Mouse (Mus musculus): ENCODE data around the gene Srsf1. TPM values are rescaled to one million over a fixed set of nuclear protein-coding genes. Genes with fewer than 3 reads are reported as not detected.

Gene Srsf1
- total and polyA plus RNA-seq, 3 experiments = 416 to 812 (median 730) TPM

GRCm38 (mm10) chr11:88067586-88068410, 20.6 kb downstream of the Srsf1 start, which contains the start of gene Vezf1 (continued):
- TF ChIP-seq ZNF384 (IDR thresholded peaks at IDR 0.05; ENCODE audit: low read depth, low read length) (no peak), EP300 (IDR thresholded peaks at IDR 0.05; ENCODE audit: low read length) (0 out of 2 replicates have a peak, but pooled peaks have one; percentile 20), PAX5 (IDR thresholded peaks at IDR 0.05; ENCODE audit: low read length) (no peak), MYC (IDR thresholded peaks at IDR 0.05; ENCODE audit: low read depth, low read length) (no peak), ZKSCAN1 (IDR thresholded peaks at IDR 0.05; ENCODE audit: borderline replicate concordance, low read depth, low read length) (no peak), UBTF (IDR thresholded peaks at IDR 0.05; ENCODE audit: low read depth, low read length) (no peak), NRF1 (IDR thresholded peaks at IDR 0.05; ENCODE audit: low read depth, low read length) (0 out of 2 replicates have a peak, but pooled peaks have one; percentile 45), KAT2A (IDR thresholded peaks at IDR 0.05; ENCODE audit: insufficient replicate concordance, low read length) (no peak)

- Histone ChIP-seq H3K27ac (ENCODE audit: insufficient read depth, low read depth) (peak overlapping the region; percentile 44; the same call in 1 of the 2 replicates), H3K9ac (ENCODE audit: insufficient read depth, low read depth) (peak overlapping the region; percentile 98), H3K27me3 (replicated peaks) (no peaks in the 10 kb centered on the region), H3K36me3 (replicated peaks in 1 of 2; ENCODE audit: control insufficient read depth in 1 of 2, insufficient read depth in 1 of 2, low read length in 1 of 2) (peaks cover 7 to 9% of the 10 kb centered on the region in 2 experiments), H3K79me2 (replicated peaks; ENCODE audit: control insufficient read depth, extremely low read depth, insufficient read depth, poor library complexity, severe bottlenecking) (peaks cover 41% of the 10 kb centered on the region), H3K4me3 (replicated peaks in 1 of 3; ENCODE audit: low read depth in 2 of 3, low read length in 2 of 3, poor library complexity in 1 of 3) (peak overlapping the region; percentile 64 to 84 (median 79)), H3K4me2 (ENCODE audit: insufficient read depth, low read depth, poor library complexity, severe bottlenecking) (peak overlapping the region; percentile 98), H3K4me1 (ENCODE audit: control insufficient read depth in 1 of 2, insufficient read depth in 2 of 2) (peaks cover 4 to 30% of the 10 kb centered on the region in 2 experiments; a peak in 3 of 4 replicates), H3K9me3 (replicated peaks; ENCODE audit: low read length) (no peaks in the 10 kb centered on the region)
- dilution Hi-C loops (cut with MboI; ENCODE audit: extremely low pct_ligation_motif_present, extremely low pct_unique_long_range_greater_than_20kb, low sequenced_read_pairs) = loop anchor here (25.0 kb wide), 1 partner anchor 119 kb away; no protein-coding TSS in a partner anchor
- in situ Hi-C loops (cut with MboI; ENCODE audit: low pct_ligation_motif_present, low pct_unique_long_range_greater_than_20kb, low sequenced_read_pairs) = no loop called here
- DNase-seq (ENCODE audit: extremely low read depth) = no peak
- TF ChIP-seq E2F4 (IDR thresholded peaks at IDR 0.05; ENCODE audit: insufficient replicate concordance, low read depth, low read length) = no peak
- no peak for TF ChIP-seq RCOR1 (conservative IDR thresholded peaks at IDR 0.05; ENCODE audit: low read depth, low read length)
- peak; percentile 71; the same call in 1 of the 2 replicates for TF ChIP-seq SIN3A (IDR thresholded peaks at IDR 0.05; ENCODE audit: low read length)
- no peak for TF ChIP-seq POLR2AphosphoS2 (IDR thresholded peaks at IDR 0.05; ENCODE audit: low read depth, low read length)
- TF ChIP-seq IRF4 (IDR thresholded peaks at IDR 0.05; ENCODE audit: low read depth, low read length) = 0 out of 2 replicates have a peak, but pooled peaks have one; percentile 16
- no peak for TF ChIP-seq ZNF384 (IDR thresholded peaks at IDR 0.05; ENCODE audit: low read depth, low read length)
- no peak for TF ChIP-seq PAX5 (IDR thresholded peaks at IDR 0.05; ENCODE audit: low read length)
- TF ChIP-seq MYC (IDR thresholded peaks at IDR 0.05; ENCODE audit: low read depth, low read length) = no peak
- TF ChIP-seq EP300 (IDR thresholded peaks at IDR 0.05; ENCODE audit: low read length) = peak; percentile 5; the same call in 1 of the 2 replicates
- no peak for TF ChIP-seq KAT2A (IDR thresholded peaks at IDR 0.05; ENCODE audit: insufficient replicate concordance, low read length)
- 0 out of 2 replicates have a peak, but pooled peaks have one; percentile 6 for TF ChIP-seq HCFC1 (IDR thresholded peaks at IDR 0.05; ENCODE audit: low read depth, low read length)
- no peak for TF ChIP-seq JUN (IDR thresholded peaks at IDR 0.05; ENCODE audit: insufficient read depth, low read depth, low read length)
- no peak for TF ChIP-seq CTCF (conservative IDR thresholded peaks at IDR 0.05 in 1 of 2, IDR thresholded peaks at IDR 0.05 in 1 of 2; ENCODE audit: low read depth in 2 of 2, low read length in 2 of 2)
- no peak for TF ChIP-seq ETS1 (conservative IDR thresholded peaks at IDR 0.05; ENCODE audit: low read depth, low read length)
- peak; percentile 43; the same call in 1 of the 2 replicates for TF ChIP-seq CHD2 (IDR thresholded peaks at IDR 0.05; ENCODE audit: low read length)
- TF ChIP-seq MEF2A (IDR thresholded peaks at IDR 0.05; ENCODE audit: borderline replicate concordance, low read depth, low read length) = no peak
- peak; percentile 36; the same call in 1 of the 2 replicates for TF ChIP-seq POLR2A (IDR thresholded peaks at IDR 0.05; ENCODE audit: low read depth, low read length)
- peak; percentile 88 for TF ChIP-seq UBTF (IDR thresholded peaks at IDR 0.05; ENCODE audit: low read depth, low read length)
- no peak for TF ChIP-seq GABPA (IDR thresholded peaks at IDR 0.05; ENCODE audit: insufficient replicate concordance, low read depth, low read length)
- no peak for TF ChIP-seq JUND (conservative IDR thresholded peaks at IDR 0.05; ENCODE audit: low read depth, low read length)
- no peak for TF ChIP-seq NELFE (IDR thresholded peaks at IDR 0.05; ENCODE audit: low read depth, low read length)
- TF ChIP-seq RAD21 (IDR thresholded peaks at IDR 0.05; ENCODE audit: low read depth, low read length) = no peak
- TF ChIP-seq MAZ (IDR thresholded peaks at IDR 0.05; ENCODE audit: low read depth, low read length) = 0 out of 2 replicates have a peak, but pooled peaks have one; percentile 12
- TF ChIP-seq MXI1 (IDR thresholded peaks at IDR 0.05; ENCODE audit: low read depth, low read length) = peak; percentile 68
- no peak for TF ChIP-seq ELF1 (IDR thresholded peaks at IDR 0.05; ENCODE audit: low read depth, low read length)
These were observed 21.5 kb downstream of the Srsf1 start for GRCm38 (mm10) chr11:88068411-88069245.

Data from CH12.LX (cell line).